ENCODE assay signal across 17 mouse cellular contexts in the genomic region with DNA sequence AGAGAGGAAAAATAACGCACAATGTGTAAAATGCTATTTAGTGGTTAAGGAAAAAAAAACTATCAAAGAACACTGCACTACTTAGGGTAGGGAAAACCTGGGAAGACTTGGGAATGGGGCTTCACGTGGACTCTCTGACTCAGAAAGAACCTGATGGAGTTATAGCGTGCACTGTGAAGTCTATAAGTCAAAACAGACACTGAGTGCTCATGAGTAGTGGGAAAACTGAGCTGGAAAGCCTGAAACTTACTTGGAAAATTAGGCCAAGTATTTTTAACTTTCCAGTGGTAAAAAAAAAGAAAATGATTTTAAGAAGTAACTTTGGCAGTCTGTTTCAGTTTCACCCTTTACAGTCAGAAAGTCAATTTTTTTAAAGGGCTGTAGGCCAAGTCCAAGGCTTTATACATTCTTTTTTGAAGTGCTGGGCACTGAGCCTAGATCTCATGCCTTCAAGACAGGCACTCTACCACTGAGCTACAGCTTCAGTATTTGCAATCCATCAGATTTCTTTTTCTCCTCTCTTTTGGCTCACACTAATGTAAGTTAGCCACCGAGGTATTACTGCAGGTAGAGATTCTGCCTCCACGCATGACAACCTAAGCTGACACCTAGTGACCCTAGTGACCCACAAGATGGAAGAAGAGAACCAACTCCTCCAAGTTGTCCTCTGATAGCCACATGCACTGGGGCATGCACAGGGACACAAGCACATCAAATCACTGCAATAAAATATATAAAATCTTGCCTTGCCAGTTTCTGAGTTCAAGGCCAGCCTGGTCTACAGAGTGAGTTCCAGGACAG. TPM values are rescaled to one million over a fixed set of nuclear protein-coding genes. Genes with fewer than 3 reads are reported as not detected.
DNase-seq lines count a peak whose midpoint lies in the region; ATAC-seq and TF ChIP-seq lines count a peak whose summit lies in the region.
"Had no signal": no experiment of that assay in that cellular context is flagged by ENCODE, and none has a peak within 500 bp of the region (broad histone marks: within the 10 kb centered on the region; RNA-seq: fewer than 3 reads in every experiment).

No protein-coding gene starts in this region.

- peak; percentile 65; the same call in 1 of the 2 replicates for ATAC-seq in intestine, embryonic 15.5 days
- no peak for ATAC-seq in intestine, postnatal 0 days
- ATAC-seq in lung, embryonic 15.5 days (ENCODE audit: borderline replicate concordance, extremely low read depth, low FRiP score, low TSS enrichment), result peak; percentile 69
- no peak for ATAC-seq in erythroblast, adult 5-6 weeks (replicated peaks; ENCODE audit: low FRiP score, poor library complexity, severe bottlenecking)

- H3K4me3 ChIP-seq in intestine, embryonic 15.5 days (replicated peaks), result no peak overlapping the region
- no peak overlapping the region for H3K4me3 ChIP-seq in intestine, postnatal 0 days (ENCODE audit: low read depth, low read length)
- H3K4me3 ChIP-seq in lung, embryonic 15.5 days, result no peak overlapping the region
- H3K4me3 ChIP-seq: liver, embryonic 15.5 days; megakaryocyte, embryonic 14.5 days; neural tube, embryonic 12.5 days had no signal

- no peak overlapping the region for H3K4me2 ChIP-seq in intestine, embryonic 15.5 days (replicated peaks)
- H3K4me2 ChIP-seq in intestine, postnatal 0 days (replicated peaks; ENCODE audit: low read depth), result no peak overlapping the region
- H3K4me2 ChIP-seq in lung, embryonic 15.5 days, result no peak overlapping the region
- H3K4me2 ChIP-seq: liver, embryonic 15.5 days; neural tube, embryonic 12.5 days had no signal

- no peak overlapping the region for H3K9ac ChIP-seq in intestine, embryonic 15.5 days
- H3K9ac ChIP-seq in intestine, postnatal 0 days (ENCODE audit: low read depth, low read length), result no peak overlapping the region
- no peak overlapping the region for H3K9ac ChIP-seq in lung, embryonic 15.5 days
- H3K9ac ChIP-seq: liver, embryonic 15.5 days; neural tube, embryonic 12.5 days had no signal

- TF ChIP-seq CTCF in intestine, postnatal 0 days (IDR thresholded peaks at IDR 0.05; ENCODE audit: low read depth), result no peak

- DNase-seq in adrenal gland, postnatal 14 days, result peak; percentile 38
- DNase-seq in adrenal gland, postnatal 36 days, result no peak
- peak; percentile 95 for DNase-seq in NIH3T3 (ENCODE audit: low read depth)
- DNase-seq in left cerebral cortex, adult 8-10 months (ENCODE audit: low spot score in 2 of 2), result no peak
- DNase-seq: adrenal gland, adult 8-10 months; cerebellum, adult 9-11 months; heart, postnatal 36 days; kidney, postnatal 10 days; left cerebral cortex, postnatal 4 days; thymus, adult 2 months had no signal

- no peaks in the 10 kb centered on the region for H3K9me3 ChIP-seq in intestine, embryonic 15.5 days
- H3K9me3 ChIP-seq in intestine, postnatal 0 days (ENCODE audit: control insufficient read depth), result no peaks in the 10 kb centered on the region
- H3K9me3 ChIP-seq in lung, embryonic 15.5 days, result no peaks in the 10 kb centered on the region
- H3K9me3 ChIP-seq: liver, embryonic 15.5 days; megakaryocyte, embryonic 14.5 days; neural tube, embryonic 12.5 days had no signal

- no peaks in the 10 kb centered on the region for H3K27me3 ChIP-seq in intestine, embryonic 15.5 days (replicated peaks)
- no peaks in the 10 kb centered on the region for H3K27me3 ChIP-seq in intestine, postnatal 0 days (replicated peaks; ENCODE audit: control insufficient read depth, insufficient read depth, low read length)
- H3K27me3 ChIP-seq in lung, embryonic 15.5 days, result no peaks in the 10 kb centered on the region
- H3K27me3 ChIP-seq: liver, embryonic 15.5 days; megakaryocyte, embryonic 14.5 days; neural tube, embryonic 12.5 days had no signal

- H3K36me3 ChIP-seq in intestine, embryonic 15.5 days, result no peaks in the 10 kb centered on the region
- H3K36me3 ChIP-seq in intestine, postnatal 0 days (ENCODE audit: control insufficient read depth, insufficient read depth), result 0 out of 2 replicates have a peak, but pooled peaks cover 6% of the 10 kb centered on the region
- peaks cover 21% of the 10 kb centered on the region for H3K36me3 ChIP-seq in lung, embryonic 15.5 days

- WGBS in intestine, embryonic 15.5 days, result 74% methylated on average over 5 of the region's 5 CpGs
- WGBS in intestine, postnatal 0 days, result 73% methylated on average over 5 of the region's 5 CpGs
- WGBS in lung, embryonic 15.5 days, result 64% methylated on average over 5 of the region's 5 CpGs

- no peak overlapping the region for H3K27ac ChIP-seq in intestine, embryonic 15.5 days
- no peak overlapping the region for H3K27ac ChIP-seq in intestine, postnatal 0 days (ENCODE audit: low read depth, low read length)
- peak overlapping the region; percentile 64 for H3K27ac ChIP-seq in lung, embryonic 15.5 days
- H3K27ac ChIP-seq: liver, embryonic 15.5 days; neural tube, embryonic 12.5 days had no signal

- no peaks in the 10 kb centered on the region for H3K4me1 ChIP-seq in intestine, embryonic 15.5 days (replicated peaks)
- H3K4me1 ChIP-seq in intestine, postnatal 0 days (replicated peaks; ENCODE audit: control insufficient read depth, insufficient read depth, low read length), result no peaks in the 10 kb centered on the region
- peaks cover 3% of the 10 kb centered on the region; the same call in 1 of the 2 replicates for H3K4me1 ChIP-seq in lung, embryonic 15.5 days
- H3K4me1 ChIP-seq: neural tube, embryonic 12.5 days had no signal

RNA-seq across cellular contexts. Expression of a gene that starts 9.0 kb away (rescaled TPM):
- total RNA-seq in adrenal gland, postnatal 14 days (2021), result 12.9 and 14.3 TPM in 2 replicates
- total RNA-seq in adrenal gland, postnatal 36 days (2021), result 10 to 100 TPM; 13.4 to 19.1 TPM
- 6.0 and 8.3 TPM in 2 replicates for polyA plus RNA-seq in intestine, embryonic 15.5 days (2015; fragmentation: Nextera tagmentation; extraction: Ambion mirVana)
- polyA plus RNA-seq in intestine, postnatal 0 days (2015; fragmentation: Nextera tagmentation; extraction: Ambion mirVana), result 2.0 and 4.0 TPM in 2 replicates
- 8.1 and 9.0 TPM in 2 replicates for polyA plus RNA-seq in lung, embryonic 15.5 days (2015; fragmentation: Nextera tagmentation; extraction: Ambion mirVana)
- 1.3 and 2.9 TPM in 2 replicates for total RNA-seq in erythroblast, adult 5-6 weeks (2015; ENCODE audit: low replicate concordance)
- total RNA-seq in erythroblast, adult 5-6 weeks (2017; ENCODE audit: low replicate concordance), result 1.7 and 2.6 TPM in 2 replicates
- 10 to 100 TPM; 20.1 to 25.1 (median 21.3) TPM for total RNA-seq in left cerebral cortex, adult 8-10 months (2022)

RNA-seq across cellular contexts. Expression of a gene that starts 44.8 kb away (rescaled TPM):
- 25.3 and 32.9 TPM in 2 replicates for total RNA-seq in adrenal gland, postnatal 14 days (2021)
- 10 to 100 TPM; 27.2 to 34.2 TPM for total RNA-seq in adrenal gland, postnatal 36 days (2021)
- 44.9 and 46.9 TPM in 2 replicates for polyA plus RNA-seq in intestine, embryonic 15.5 days (2015; fragmentation: Nextera tagmentation; extraction: Ambion mirVana)
- polyA plus RNA-seq in intestine, postnatal 0 days (2015; fragmentation: Nextera tagmentation; extraction: Ambion mirVana), result 14.7 and 15.3 TPM in 2 replicates
- 34.3 and 35.1 TPM in 2 replicates for polyA plus RNA-seq in lung, embryonic 15.5 days (2015; fragmentation: Nextera tagmentation; extraction: Ambion mirVana)
- total RNA-seq in erythroblast, adult 5-6 weeks (2015; ENCODE audit: low replicate concordance), result 6.7 and 13.6 TPM in 2 replicates
- total RNA-seq in erythroblast, adult 5-6 weeks (2017; ENCODE audit: low replicate concordance), result 5.8 and 10.3 TPM in 2 replicates
- total RNA-seq in left cerebral cortex, adult 8-10 months (2022), result 10 to 100 TPM; 20.4 to 27.5 (median 24.7) TPM

RNA-seq across cellular contexts. Expression of a gene that starts 44.9 kb away (rescaled TPM):
- 4.5 and 4.9 TPM in 2 replicates for total RNA-seq in adrenal gland, postnatal 14 days (2021)
- total RNA-seq in adrenal gland, postnatal 36 days (2021), result 1 to 10 TPM; 2.8 to 3.8 TPM
- polyA plus RNA-seq in intestine, embryonic 15.5 days (2015; fragmentation: Nextera tagmentation; extraction: Ambion mirVana), result 23.9 and 27.5 TPM in 2 replicates
- 10.0 and 11.0 TPM in 2 replicates for polyA plus RNA-seq in intestine, postnatal 0 days (2015; fragmentation: Nextera tagmentation; extraction: Ambion mirVana)
- 35.4 and 35.9 TPM in 2 replicates for polyA plus RNA-seq in lung, embryonic 15.5 days (2015; fragmentation: Nextera tagmentation; extraction: Ambion mirVana)
- total RNA-seq in erythroblast, adult 5-6 weeks (2015; ENCODE audit: low replicate concordance), result 13.3 and 32.4 TPM in 2 replicates
- total RNA-seq in erythroblast, adult 5-6 weeks (2017; ENCODE audit: low replicate concordance), result 8.8 and 12.1 TPM in 2 replicates
- 1 to 10 TPM; 1.6 to 2.7 (median 1.7) TPM for total RNA-seq in left cerebral cortex, adult 8-10 months (2022)

RNA-seq across cellular contexts. Expression of a gene that starts 47.2 kb away (rescaled TPM):
- 25.9 and 489 TPM in 2 replicates for total RNA-seq in adrenal gland, postnatal 14 days (2021)
- 1 to 10 TPM in 1 of 2 experiments, under 1 TPM in 1; 0.36 to 1.8 TPM for total RNA-seq in adrenal gland, postnatal 36 days (2021)
- 7.0 and 11.8 TPM in 2 replicates for polyA plus RNA-seq in intestine, embryonic 15.5 days (2015; fragmentation: Nextera tagmentation; extraction: Ambion mirVana)
- 1.1 TPM in 2 replicates for polyA plus RNA-seq in intestine, postnatal 0 days (2015; fragmentation: Nextera tagmentation; extraction: Ambion mirVana)
- 2.3 and 3.7 TPM in 2 replicates for polyA plus RNA-seq in lung, embryonic 15.5 days (2015; fragmentation: Nextera tagmentation; extraction: Ambion mirVana)
- total RNA-seq in erythroblast, adult 5-6 weeks (2015; ENCODE audit: low replicate concordance), result 1.5 TPM in 1 of 2 replicates, not detected in the other
- total RNA-seq in erythroblast, adult 5-6 weeks (2017; ENCODE audit: low replicate concordance), result 0.34 and 0.42 TPM in 2 replicates
- total RNA-seq in left cerebral cortex, adult 8-10 months (2022), result under 1 TPM in 2 of 4 experiments, not detected in 2; 0.14 to 0.39 TPM

Comparison
In these comparisons a context has a peak if more than half of its experiments do, and no peak if none do; other contexts are left out.
1. DNase-seq: peak in adrenal gland, postnatal 14 days (single experiment) and NIH3T3 (single experiment); none in adrenal gland, postnatal 36 days (0 of 2) and left cerebral cortex, adult 8-10 months (0 of 2).
2. ATAC-seq: peak in intestine, embryonic 15.5 days (single experiment) and lung, embryonic 15.5 days (single experiment); none in intestine, postnatal 0 days (single experiment) and erythroblast, adult 5-6 weeks (single experiment).